Mouse (Mus musculus) bone marrow, adult 2 months (tissue): Measurements from ENCODE around the gene Auts2. TPM values are rescaled to one million over a fixed set of nuclear protein-coding genes. Genes with fewer than 3 reads are reported as not detected.

Source experiments
- H3K27ac ChIP-seq: fragments of 200-500 bp; 2 replicates; pipeline ENCODE4 v1.5.1; 2012; ENCODE audit warnings: low read depth, mild to moderate bottlenecking, control low read depth, inconsistent platforms, low read length; ENCODE audit not compliant: control insufficient read depth, poor library complexity, insufficient read depth
- H3K4me1 ChIP-seq: fragments of 200-500 bp; 2 replicates; pipeline ENCODE4 v1.6.1; 2011; ENCODE audit warnings: low read length; ENCODE audit not compliant: control insufficient read depth, insufficient read depth
- H3K4me3 ChIP-seq: fragments of 200-500 bp; replicated peaks from 2 replicates; pipeline ENCODE3; 2011; ENCODE audit warnings: mild to moderate bottlenecking, low read depth, low read length, control low read depth; ENCODE audit not compliant: control insufficient read depth
- CTCF ChIP-seq: fragments of 200-500 bp; IDR thresholded peaks from 2 replicates; pipeline ENCODE4 v1.5.1; 2011; ENCODE audit warnings: low read length, control low read depth; ENCODE audit not compliant: control insufficient read depth, insufficient read depth
- POLR2A ChIP-seq: fragments of 200-500 bp; IDR thresholded peaks from 2 replicates; pipeline ENCODE4 v1.6.1; 2011; ENCODE audit warnings: low read depth, mild to moderate bottlenecking, control low read depth, low read length, borderline replicate concordance; ENCODE audit not compliant: control insufficient read depth
- WGBS: fragments of 180-500 bp; shearing (Covaris S2); methylation state at CpG from one replicate; pipeline ENCODE4 v1.1.7; 2018; 5-methylcytosine and 5-hydroxymethylcytosine counted together
- polyA plus RNA-seq: library from polyadenylated mRNA; stranded (reverse); fragments of >200 nt; gene quantifications from 2 replicates; pipeline ENCODE4 v1.2.4, GENCODE M21; 2011; ENCODE audit warnings: low replicate concordance; ENCODE audit not compliant: missing spikeins, insufficient read depth, insufficient read length

The Auts2 gene
- polyA plus RNA-seq, 1 experiment = 1.5 TPM

DNA sequence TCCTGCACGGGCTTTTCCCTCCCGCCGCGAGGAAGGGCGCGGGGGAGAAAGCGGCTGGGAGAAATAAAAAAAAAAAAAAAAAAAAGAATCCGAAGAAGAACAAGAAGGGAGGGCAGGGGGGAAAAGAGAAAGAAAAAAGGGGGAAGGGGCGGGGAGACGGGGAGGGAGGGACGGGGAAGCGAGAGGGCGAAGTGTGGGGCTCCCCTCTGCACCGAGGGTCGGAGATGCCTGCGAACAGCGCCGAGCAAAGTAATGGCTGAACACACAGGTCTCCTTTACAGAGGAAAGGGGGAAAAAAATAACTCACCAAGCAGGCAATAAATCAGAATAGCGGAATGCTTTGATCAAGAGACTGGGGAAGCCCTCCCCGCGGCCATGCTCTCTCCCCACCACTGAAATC is 1.2 kb downstream of the Auts2 start:
- no peak for TF ChIP-seq POLR2A
- TF ChIP-seq CTCF = no peak
- WGBS = under 1% methylated on average over 21 of the region's 21 CpGs
- no peak overlapping the region for H3K27ac ChIP-seq
- no peak overlapping the region for H3K4me3 ChIP-seq
- no peaks in the 10 kb centered on the region for H3K4me1 ChIP-seq

DNA sequence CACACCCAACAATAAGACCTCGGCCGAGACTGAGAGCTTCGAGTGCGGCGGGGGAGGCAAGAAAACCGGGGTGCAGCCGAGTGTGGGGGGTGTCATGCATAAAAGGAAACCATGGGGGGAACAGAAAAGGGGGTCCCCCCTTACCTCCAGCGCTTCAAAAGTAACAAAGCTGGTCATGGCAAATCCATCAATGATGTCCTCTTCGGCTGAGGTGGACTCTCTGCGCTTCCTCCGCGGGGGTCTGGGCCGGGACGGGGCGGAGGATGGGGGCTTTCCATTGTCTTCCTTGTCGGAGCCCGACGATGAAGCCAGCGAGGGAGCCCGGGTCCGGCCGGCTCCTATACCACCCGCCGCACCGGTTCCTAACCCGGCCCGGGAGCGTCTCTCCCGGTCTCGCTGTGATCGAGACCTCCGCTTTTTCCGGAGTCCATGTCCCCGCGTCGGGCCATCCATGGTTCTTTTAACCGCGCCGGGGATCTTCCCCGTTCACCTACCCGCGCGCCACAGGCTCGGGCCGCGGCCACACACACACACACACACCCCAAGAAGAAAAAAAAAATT is 1.7 kb downstream of the Auts2 start:
- Histone ChIP-seq H3K27ac (no peak overlapping the region), H3K4me3 (no peak overlapping the region), H3K4me1 (no peaks in the 10 kb centered on the region)
- 1% methylated on average over 46 of the region's 46 CpGs for WGBS
- TF ChIP-seq CTCF (no peak), POLR2A (no peak)

- H3K4me1 ChIP-seq = no peaks in the 10 kb centered on the region
- WGBS = 15% methylated on average over 6 of the region's 7 CpGs
Measured at GRCm38 (mm10) chr5:132540841-132541311, 2.3 kb downstream of the Auts2 start.

GRCm38 (mm10) chr5:132537475-132537874 is 5.7 kb downstream of the Auts2 start:
- no peak overlapping the region for H3K4me3 ChIP-seq
- no peaks in the 10 kb centered on the region for H3K4me1 ChIP-seq
- H3K27ac ChIP-seq = no peak overlapping the region
- no peak for TF ChIP-seq POLR2A
- no peak for TF ChIP-seq CTCF
- 63% methylated on average over 4 of the region's 4 CpGs for WGBS

More at GRCm38 (mm10) chr5:132540841-132541311, 2.3 kb downstream of the Auts2 start:
- no peak overlapping the region for H3K4me3 ChIP-seq
- TF ChIP-seq CTCF (no peak), POLR2A (no peak)
- H3K27ac ChIP-seq = no peak overlapping the region

DNA sequence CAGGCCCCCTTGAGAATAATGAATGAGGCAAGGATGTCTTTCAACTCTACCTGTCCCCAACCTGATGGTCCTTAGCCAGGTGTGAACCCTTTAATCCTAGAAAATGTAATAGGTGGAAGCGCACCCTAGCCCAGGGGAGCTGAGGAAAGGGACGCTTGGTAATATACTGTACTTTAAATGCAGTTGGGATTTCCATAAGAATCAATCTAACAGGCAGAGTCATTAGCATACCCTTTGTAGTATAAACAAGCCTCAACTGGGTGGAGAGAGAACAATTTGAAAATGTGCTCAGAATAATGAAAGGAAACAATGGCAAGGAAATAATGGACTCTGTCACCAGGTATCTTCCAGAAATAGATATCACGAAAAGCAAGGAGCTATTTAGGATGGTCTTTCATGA is 16.7 kb downstream of the Auts2 start:
- Histone ChIP-seq H3K27ac (no peak overlapping the region), H3K4me3 (no peak overlapping the region), H3K4me1 (no peaks in the 10 kb centered on the region)
- 84% methylated on average over 3 of the region's 3 CpGs for WGBS
- TF ChIP-seq POLR2A = no peak
- no peak for TF ChIP-seq CTCF

DNA sequence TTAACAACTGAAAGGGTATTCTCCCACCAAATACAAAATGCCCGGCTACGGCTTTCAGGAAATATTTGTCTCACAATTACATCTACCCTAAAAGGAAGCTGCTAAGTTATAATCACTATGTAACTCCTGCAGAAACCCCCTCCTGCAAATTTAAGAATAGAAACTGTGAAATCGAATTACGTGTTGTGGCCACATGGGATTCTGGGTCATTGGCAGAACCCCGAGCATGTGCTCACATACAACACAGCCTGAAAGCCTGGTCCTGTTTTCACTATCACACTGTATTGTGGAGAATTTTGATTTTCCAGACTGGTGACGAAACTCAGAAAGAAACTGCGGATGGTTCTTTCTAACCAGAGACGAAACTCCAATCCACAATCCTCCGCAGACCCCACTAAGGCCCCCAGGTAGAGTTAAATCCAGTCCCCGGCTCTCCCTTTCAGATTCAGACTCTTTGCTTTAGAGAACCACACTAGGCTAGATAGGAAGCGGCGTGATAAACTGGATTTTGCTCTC is 21.7 kb downstream of the Auts2 start:
- Histone ChIP-seq H3K27ac (no peak overlapping the region), H3K4me3 (no peak overlapping the region), H3K4me1 (no peaks in the 10 kb centered on the region)
- no peak for TF ChIP-seq CTCF
- TF ChIP-seq POLR2A = no peak
- WGBS = 85% methylated on average over 12 of the region's 12 CpGs

DNA sequence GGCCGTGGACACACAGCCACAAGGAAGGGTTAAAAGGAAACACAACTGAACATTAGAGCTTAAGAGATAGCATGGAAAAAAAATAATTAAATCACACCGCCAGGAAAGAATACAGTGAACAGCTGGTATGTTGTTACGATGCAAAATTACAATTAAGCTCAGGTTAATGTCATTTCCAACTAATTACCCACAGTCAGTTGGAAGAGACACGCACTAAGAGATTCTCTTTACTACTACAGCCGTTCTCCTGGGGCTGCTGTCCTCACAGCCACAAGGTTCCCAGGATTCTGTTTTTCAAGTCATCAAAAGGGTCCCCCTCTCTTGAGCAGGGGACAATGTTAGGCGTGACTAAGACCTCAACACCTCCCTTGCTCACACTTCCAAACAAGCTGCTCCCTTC is 25.3 kb downstream of the Auts2 start:
- no peaks in the 10 kb centered on the region for H3K4me1 ChIP-seq
- no peak overlapping the region for H3K27ac ChIP-seq
- H3K4me3 ChIP-seq = no peak overlapping the region
- TF ChIP-seq CTCF (no peak), POLR2A (no peak)
- 80% methylated on average over 6 of the region's 6 CpGs for WGBS

- H3K27ac ChIP-seq = no peak overlapping the region
- WGBS = 77% methylated on average over 6 of the region's 6 CpGs
- H3K4me1 ChIP-seq = no peaks in the 10 kb centered on the region
- H3K4me3 ChIP-seq = no peak overlapping the region
- TF ChIP-seq CTCF (no peak), POLR2A (no peak)
Measured at GRCm38 (mm10) chr5:132514521-132514920, 28.6 kb downstream of the Auts2 start.

DNA sequence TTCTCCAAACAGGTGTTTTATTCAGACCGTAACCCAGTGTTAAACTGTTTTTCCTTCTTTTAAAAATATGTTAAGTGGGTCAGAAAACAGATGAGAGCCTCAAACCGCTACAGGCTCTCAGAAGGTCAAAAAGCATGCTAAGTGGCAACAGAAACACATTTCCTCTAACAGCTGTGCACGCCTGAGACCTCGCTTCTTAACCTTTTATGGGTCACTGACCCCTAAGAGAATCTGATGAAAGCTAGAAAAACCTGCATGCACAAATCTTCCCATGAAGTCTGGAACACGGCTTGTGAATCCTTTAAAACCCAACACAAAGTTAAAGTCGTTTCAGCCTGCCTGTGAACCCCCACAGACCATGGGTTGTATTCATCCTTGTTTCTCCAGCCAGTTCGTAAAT is 29.9 kb downstream of the Auts2 start:
- TF ChIP-seq CTCF = no peak
- TF ChIP-seq POLR2A = no peak
- H3K4me1 ChIP-seq = no peaks in the 10 kb centered on the region
- 82% methylated on average over 7 of the region's 7 CpGs for WGBS
- H3K4me3 ChIP-seq = no peak overlapping the region
- H3K27ac ChIP-seq = no peak overlapping the region
